Mouse (Mus musculus): Measurements from ENCODE around the gene Mtx3. TPM values are rescaled to one million over a fixed set of nuclear protein-coding genes. Genes with fewer than 3 reads are reported as not detected.
A peak's percentile ranks its signal among the peaks of the same experiment; 100 is the strongest.

Gene Mtx3
- 1.5 and 2.3 TPM in 2 replicates for polyA plus RNA-seq (2012)

GRCm38 (mm10) chr13:92844586-92845221 is at the start of gene Mtx3:
Gene Mtx3 (plus strand): TSS chr13:92844760.
- no peak for TF ChIP-seq GATA1 (IDR thresholded peaks at IDR 0.05; ENCODE audit: low read length)

DNA sequence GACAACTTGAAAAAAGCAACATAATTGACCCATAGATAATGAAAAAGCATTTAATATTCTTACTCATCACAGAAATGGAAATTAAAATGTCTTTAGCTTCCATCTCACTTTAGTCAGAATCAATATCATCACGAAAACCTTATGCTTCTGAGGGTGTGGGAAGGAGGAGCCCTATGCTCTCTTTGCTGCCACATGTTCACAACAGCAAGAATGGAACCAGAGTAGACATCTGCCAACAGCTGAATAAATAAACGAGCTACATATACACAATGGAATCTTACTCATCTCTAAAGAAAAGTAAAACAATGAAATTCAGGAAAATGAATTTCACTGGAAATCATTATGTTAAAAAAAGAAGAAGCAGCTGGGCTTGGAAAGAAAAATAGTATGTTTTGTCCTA is 45.7 kb upstream of the Mtx3 start:
- TF ChIP-seq GATA1 (IDR thresholded peaks at IDR 0.05; ENCODE audit: low read length) = no peak

DNA sequence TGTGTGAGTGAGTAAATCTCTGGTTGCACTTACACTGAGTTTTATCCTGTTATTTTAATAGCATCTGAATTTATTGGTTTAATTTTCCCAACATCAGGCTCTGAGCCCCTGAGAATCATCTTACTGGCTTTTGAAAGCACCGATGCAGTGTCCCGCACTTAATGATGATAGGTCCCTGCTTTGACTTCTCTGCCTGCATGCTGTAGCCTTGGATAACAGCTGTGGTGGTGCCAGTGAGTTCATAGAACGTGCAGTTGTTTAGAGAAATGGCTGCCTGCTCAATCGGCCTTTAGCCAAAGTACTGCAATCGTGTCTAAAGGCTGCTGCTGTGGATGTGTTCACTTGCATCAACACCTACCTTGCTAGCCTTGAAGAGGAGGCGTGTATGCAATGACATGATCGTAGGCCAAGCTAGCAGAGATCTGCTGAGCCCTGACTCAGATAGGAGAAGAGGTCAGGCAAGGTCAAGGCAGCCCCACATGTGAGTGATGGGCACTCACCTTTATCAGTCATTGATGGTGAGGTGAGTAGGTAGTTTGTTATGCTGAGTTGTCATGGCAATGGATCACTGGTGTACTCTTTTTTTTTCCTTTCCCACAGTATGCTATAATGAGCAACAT is 45.1 kb upstream of the Mtx3 start:
- no peak for TF ChIP-seq GATA1 (IDR thresholded peaks at IDR 0.05; ENCODE audit: low read length)

DNA sequence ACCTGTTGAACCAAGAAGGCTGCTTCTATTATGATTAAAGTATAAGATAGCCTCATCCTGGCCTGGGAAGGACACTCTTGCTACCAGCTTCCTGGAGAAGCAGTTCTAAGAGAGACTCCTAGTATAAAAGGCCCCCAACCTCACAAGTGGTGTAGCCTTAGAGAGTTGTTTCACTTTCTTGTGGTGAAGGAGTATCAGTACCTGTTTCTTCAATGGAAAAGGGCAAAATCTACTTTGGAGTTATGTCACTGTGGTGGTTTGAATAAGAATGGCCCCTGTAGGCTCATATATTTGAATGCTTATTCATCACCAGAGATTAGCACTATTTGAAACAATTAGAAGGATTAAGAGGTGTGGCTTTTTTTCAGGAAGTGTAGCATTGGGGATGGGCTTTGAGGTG is 37.8 kb upstream of the Mtx3 start:
- no peak for TF ChIP-seq GATA1 (IDR thresholded peaks at IDR 0.05; ENCODE audit: low read length)

- no peak for TF ChIP-seq GATA1 (IDR thresholded peaks at IDR 0.05; ENCODE audit: low read length)
Observed at GRCm38 (mm10) chr13:92807849-92808248, 36.7 kb upstream of the Mtx3 start.

DNA sequence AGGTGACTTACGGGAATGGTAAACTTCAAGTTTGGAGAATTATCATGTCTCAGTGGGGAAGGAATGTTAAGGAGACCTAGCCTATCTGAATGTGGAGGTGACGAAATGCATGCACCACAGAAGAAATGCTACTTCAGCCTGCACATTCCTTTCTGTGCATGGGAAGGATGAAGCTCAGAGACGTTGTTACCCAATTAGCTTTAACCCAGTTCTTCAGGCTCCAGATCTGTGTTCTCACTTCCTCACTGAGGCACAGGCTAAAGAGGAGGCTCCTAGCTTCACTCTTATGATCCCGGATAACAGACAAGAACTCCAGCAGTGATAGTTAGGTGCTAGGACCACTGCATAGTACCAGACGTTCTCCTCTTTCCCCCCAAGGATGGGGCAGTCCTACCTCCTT is 28.2 kb upstream of the Mtx3 start:
- no peak for TF ChIP-seq GATA1 (IDR thresholded peaks at IDR 0.05; ENCODE audit: low read length)

DNA sequence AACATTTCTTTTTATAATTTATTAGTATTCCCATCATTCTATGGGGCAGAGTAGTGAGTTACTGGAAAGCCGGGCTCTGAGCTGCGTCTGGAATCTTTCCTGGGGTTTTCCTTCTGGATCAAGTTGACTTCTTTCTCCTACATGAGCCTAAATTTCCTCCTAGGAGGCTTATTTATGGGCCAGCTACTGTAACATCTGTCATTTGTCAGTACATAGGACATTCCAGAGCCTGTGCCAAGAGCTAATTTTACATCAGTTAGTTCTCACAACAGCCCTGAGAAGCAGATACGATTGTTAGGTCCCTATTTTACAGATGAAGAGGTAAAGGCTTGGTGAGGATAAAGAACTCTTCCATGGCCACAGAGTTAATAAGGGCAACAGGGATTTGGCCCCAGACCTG is 27.2 kb upstream of the Mtx3 start:
- no peak for TF ChIP-seq GATA1 (IDR thresholded peaks at IDR 0.05; ENCODE audit: low read length)

DNA sequence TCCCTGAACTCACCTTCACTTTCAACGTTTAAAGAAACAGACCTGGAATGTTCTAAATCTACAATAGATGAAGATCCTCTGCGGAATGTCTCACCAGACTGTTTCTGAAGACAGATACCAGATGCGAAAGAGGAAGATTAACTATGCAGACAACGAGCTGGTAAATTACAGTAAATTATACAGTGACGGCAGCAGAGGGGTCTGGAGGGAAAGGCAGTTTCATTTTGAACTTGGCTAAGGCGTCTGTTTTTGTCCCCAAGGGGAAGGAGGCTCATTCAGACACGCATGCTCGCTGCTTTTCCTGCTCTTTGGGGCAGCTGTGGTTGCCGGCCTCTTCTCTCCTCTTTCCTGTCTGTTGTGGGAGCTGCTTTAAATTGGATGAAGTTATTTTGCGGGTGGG is 15.7 kb upstream of the Mtx3 start:
- TF ChIP-seq GATA1 (IDR thresholded peaks at IDR 0.05; ENCODE audit: low read length) = no peak

DNA sequence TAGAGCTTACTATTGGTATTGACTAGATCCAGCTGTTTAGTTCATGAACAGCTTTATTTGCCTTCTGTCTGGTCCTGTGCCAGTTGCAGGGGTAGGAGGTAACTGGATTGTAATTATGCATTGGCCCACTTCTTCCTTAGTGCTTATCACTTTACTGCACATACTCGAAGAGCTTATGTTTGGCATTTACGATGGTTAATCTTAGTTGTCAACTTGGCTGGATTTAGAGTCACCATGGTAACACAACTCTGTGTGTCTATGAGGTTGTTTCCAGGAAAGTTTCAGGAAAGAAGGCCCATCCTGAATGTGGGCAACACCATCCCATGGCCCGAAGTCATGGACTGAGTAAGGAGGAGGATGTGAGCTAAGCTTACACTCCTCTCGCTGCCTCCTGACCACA is 11.4 kb upstream of the Mtx3 start:
- no peak for TF ChIP-seq GATA1 (IDR thresholded peaks at IDR 0.05; ENCODE audit: low read length)

DNA sequence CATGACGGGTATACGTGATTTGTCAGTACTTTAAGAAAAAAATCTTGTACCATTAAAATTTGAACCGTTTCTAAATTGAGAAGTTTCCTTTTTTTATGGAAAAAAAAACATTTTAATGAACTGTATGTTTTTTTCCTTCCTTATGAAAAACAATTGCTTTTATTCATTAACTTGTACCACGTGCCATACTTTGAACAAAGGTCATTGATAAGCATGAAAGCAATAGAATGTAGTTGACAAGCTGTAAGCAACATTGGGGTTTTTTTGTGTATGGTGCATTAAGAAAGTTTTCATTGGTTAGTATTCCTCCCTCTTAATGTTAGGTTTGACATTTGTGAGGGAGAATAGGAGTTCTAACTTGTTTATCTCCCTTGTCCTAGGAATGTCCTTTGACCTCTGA is 1.9 kb downstream of the Mtx3 start:
- no peak for TF ChIP-seq GATA1 (IDR thresholded peaks at IDR 0.05; ENCODE audit: low read length)

DNA sequence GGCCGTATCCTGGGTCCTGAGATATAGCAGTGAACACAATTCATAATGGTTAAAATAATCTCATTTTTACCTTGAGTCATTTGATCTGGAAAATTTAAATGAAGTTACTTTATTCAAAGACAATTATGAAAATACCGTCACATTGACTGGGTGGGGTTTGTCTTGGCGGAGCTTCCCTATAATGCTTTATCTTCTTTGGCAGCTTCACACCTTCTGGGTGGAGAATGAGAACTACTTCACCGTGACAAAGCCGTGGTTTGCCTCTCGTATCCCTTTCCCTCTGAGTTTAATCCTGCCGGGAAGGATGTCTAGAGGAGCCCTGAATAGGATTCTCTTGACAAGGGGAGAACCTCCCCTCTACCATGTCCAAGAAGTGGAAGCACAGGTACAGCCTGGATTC is 2.8 kb downstream of the Mtx3 start:
- TF ChIP-seq GATA1 (IDR thresholded peaks at IDR 0.05; ENCODE audit: low read length) = no peak

DNA sequence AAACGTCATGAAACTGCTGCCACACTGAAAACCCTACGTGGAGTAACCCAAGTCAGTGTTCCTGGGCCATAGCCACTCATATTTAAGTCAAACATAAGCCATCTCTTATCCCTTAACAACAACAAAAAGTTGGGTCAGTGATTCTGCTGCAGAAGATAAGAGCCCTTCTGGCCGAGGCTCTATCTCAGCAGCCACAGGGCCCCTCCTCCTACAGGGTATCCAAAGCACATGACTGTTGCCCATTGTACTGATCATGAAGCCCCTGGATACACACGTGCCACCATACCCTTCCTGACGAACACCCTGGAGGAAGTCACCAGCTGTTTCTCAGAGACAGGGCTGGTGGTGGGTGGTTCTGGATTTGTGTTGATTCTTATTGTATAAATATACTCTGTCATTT is 3.4 kb downstream of the Mtx3 start:
- peak; percentile 76 for TF ChIP-seq GATA1 (IDR thresholded peaks at IDR 0.05; ENCODE audit: low read length)

DNA sequence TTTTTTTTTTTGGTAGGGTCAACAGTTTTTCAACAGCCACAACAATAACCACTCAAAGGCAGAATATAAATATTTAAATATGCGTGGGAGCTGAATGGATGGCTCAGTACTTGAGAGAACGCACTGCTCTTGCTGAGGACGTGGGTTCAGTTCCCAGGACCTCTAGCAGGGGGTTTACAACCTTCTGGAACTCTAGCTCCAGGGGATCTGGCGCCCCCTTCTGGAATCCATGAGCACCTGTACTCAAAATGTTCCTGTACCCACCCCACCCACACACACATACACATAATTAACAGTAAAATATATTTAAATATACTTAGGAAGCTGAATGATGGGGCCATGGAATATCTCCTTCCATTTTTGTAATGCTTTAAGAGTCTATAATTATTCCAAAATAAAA is 11.3 kb downstream of the Mtx3 start:
- TF ChIP-seq GATA1 (IDR thresholded peaks at IDR 0.05; ENCODE audit: low read length) = no peak

- TF ChIP-seq GATA1 (IDR thresholded peaks at IDR 0.05; ENCODE audit: low read length) = no peak
Observed at GRCm38 (mm10) chr13:92858808-92859207, 14.2 kb downstream of the Mtx3 start.

DNA sequence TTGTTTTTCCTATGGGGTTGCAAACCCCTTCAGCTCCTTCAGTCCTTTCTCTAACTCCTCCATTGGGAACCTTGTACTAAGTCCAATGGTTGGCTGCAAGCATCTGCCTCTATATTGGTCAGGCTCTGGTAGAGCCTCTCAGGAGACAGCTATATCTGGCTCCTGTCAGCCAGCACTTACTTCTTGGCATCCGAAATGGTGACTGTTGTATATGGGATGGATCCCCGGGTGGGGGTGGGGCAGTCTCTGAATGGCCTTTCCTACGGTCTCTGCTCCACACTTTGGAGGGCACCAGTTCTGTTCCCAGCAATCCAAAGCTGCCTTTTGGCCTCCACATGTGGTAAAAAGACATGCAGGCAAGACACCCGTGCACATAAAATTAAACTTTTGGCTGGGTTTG is 15.4 kb downstream of the Mtx3 start:
- no peak for TF ChIP-seq GATA1 (IDR thresholded peaks at IDR 0.05; ENCODE audit: low read length)

GRCm38 (mm10) chr13:92865358-92865757 is 20.8 kb downstream of the Mtx3 start:
- TF ChIP-seq GATA1 (IDR thresholded peaks at IDR 0.05; ENCODE audit: low read length) = no peak

GRCm38 (mm10) chr13:92866680-92867079 is 22.1 kb downstream of the Mtx3 start:
- no peak for TF ChIP-seq GATA1 (IDR thresholded peaks at IDR 0.05; ENCODE audit: low read length)

All from G1E-ER4 (cell line).